26 mouse cellular contexts compared by ENCODE assay signal in the genomic region with DNA sequence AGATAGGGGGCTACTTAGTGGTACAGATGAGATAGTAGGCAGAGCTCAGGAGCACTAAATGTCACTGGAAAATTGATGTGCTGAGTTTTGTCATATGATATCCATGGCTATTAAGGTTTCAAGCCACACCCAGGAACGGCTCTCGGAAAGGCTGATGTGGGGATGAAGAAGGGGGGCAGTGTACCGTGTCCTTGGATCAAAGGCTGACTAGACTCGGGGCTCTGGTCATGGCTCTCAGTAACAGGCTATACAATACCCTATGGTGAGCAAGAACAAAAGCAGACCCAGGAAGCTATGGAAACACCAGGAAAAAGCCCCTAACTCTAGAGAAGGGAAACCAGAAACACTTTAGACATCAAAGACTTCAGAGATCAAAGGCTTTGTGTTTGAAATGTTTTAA. TPM values are rescaled to one million over a fixed set of nuclear protein-coding genes. Genes with fewer than 3 reads are reported as not detected.
DNase-seq lines count a peak whose midpoint lies in the region; ATAC-seq lines count a peak whose summit lies in the region.
"Had no signal": no experiment of that assay in that cellular context is flagged by ENCODE, and none has a peak within 500 bp of the region (broad histone marks: within the 10 kb centered on the region; RNA-seq: fewer than 3 reads in every experiment).

No protein-coding gene starts in this region.

- no peak overlapping the region for H3K9ac ChIP-seq in kidney, embryonic 15.5 days
- no peak overlapping the region for H3K9ac ChIP-seq in forebrain, embryonic 14.5 days (ENCODE audit: low read length)
- H3K9ac ChIP-seq: embryonic facial prominence, embryonic 13.5 days; forebrain, embryonic 12.5 days; heart, embryonic 15.5 days; intestine, embryonic 15.5 days; limb, embryonic 15.5 days; liver, embryonic 15.5 days; lung, embryonic 14.5 days; midbrain, embryonic 12.5 days had no signal

- no peak overlapping the region for H3K4me2 ChIP-seq in kidney, embryonic 15.5 days
- no peak overlapping the region for H3K4me2 ChIP-seq in forebrain, embryonic 14.5 days (ENCODE audit: low read length)
- H3K4me2 ChIP-seq: embryonic facial prominence, embryonic 13.5 days; forebrain, embryonic 12.5 days; heart, embryonic 15.5 days; intestine, embryonic 15.5 days; limb, embryonic 15.5 days; liver, embryonic 15.5 days; lung, embryonic 14.5 days; midbrain, embryonic 12.5 days had no signal

- no peaks in the 10 kb centered on the region for H3K9me3 ChIP-seq in kidney, embryonic 15.5 days (replicated peaks)
- H3K9me3 ChIP-seq in forebrain, embryonic 14.5 days (replicated peaks; ENCODE audit: control insufficient read depth, low read length) = no peaks in the 10 kb centered on the region
- H3K9me3 ChIP-seq: embryonic facial prominence, embryonic 13.5 days; forebrain, embryonic 12.5 days; heart, embryonic 15.5 days; intestine, embryonic 15.5 days; limb, embryonic 10.5 days; limb, embryonic 15.5 days; liver, embryonic 15.5 days had no signal

- no peak for DNase-seq in kidney, postnatal 36 days
- DNase-seq in ZHBTc4 (ENCODE audit: low read depth, low spot score) = peak; percentile 39
- DNase-seq in embryo, embryonic 11 days = peak; percentile 34
- DNase-seq in mesoderm, embryonic 11.5 days (ENCODE audit: low read depth, low spot score) = peak; percentile 41
- DNase-seq in forebrain, embryonic 14.5 days (ENCODE audit: low spot score) = no peak
- DNase-seq in thymus, postnatal 14 days = no peak
- DNase-seq: adrenal gland, postnatal 25 days; cerebellum, adult 18-20 months; gastrocnemius, postnatal 10 days; layer of hippocampus, adult 9-11 months; lung, embryonic 14.5 days; lung, postnatal 14 days; right cerebral cortex, adult 18-20 months; spleen, adult 18-20 months; thymus, postnatal 25 days had no signal

- no peak overlapping the region for H3K4me3 ChIP-seq in kidney, embryonic 15.5 days (replicated peaks)
- no peak overlapping the region for H3K4me3 ChIP-seq in forebrain, embryonic 14.5 days (ENCODE audit: low read depth, low read length)
- H3K4me3 ChIP-seq: embryonic facial prominence, embryonic 13.5 days; forebrain, embryonic 12.5 days; heart, embryonic 15.5 days; intestine, embryonic 15.5 days; limb, embryonic 10.5 days; limb, embryonic 15.5 days; liver, embryonic 15.5 days; midbrain, embryonic 12.5 days had no signal

- H3K27ac ChIP-seq in kidney, embryonic 15.5 days = peak overlapping the region; percentile 33
- H3K27ac ChIP-seq in forebrain, embryonic 14.5 days (ENCODE audit: low read depth, low read length) = no peak overlapping the region
- H3K27ac ChIP-seq: embryonic facial prominence, embryonic 13.5 days; forebrain, embryonic 12.5 days; heart, embryonic 15.5 days; intestine, embryonic 15.5 days; limb, embryonic 10.5 days; limb, embryonic 15.5 days; liver, embryonic 15.5 days; midbrain, embryonic 12.5 days had no signal

- 5% methylated on average over 4 of the region's 4 CpGs for WGBS in kidney, embryonic 15.5 days
- WGBS in forebrain, embryonic 14.5 days = 5% methylated on average over 4 of the region's 4 CpGs

- no peaks in the 10 kb centered on the region for H3K27me3 ChIP-seq in kidney, embryonic 15.5 days
- H3K27me3 ChIP-seq in forebrain, embryonic 14.5 days (replicated peaks; ENCODE audit: control insufficient read depth, insufficient read depth, low read length) = no peaks in the 10 kb centered on the region
- H3K27me3 ChIP-seq: embryonic facial prominence, embryonic 13.5 days; forebrain, embryonic 12.5 days; heart, embryonic 15.5 days; intestine, embryonic 15.5 days; limb, embryonic 15.5 days; liver, embryonic 15.5 days; midbrain, embryonic 12.5 days had no signal

- ATAC-seq in kidney, embryonic 15.5 days (replicated peaks; ENCODE audit: low FRiP score) = peak; percentile 91
- no peak for ATAC-seq in forebrain, embryonic 14.5 days
- ATAC-seq: hindbrain, embryonic 16.5 days; intestine, embryonic 15.5 days; Patski had no signal

- peaks cover 13% of the 10 kb centered on the region for H3K4me1 ChIP-seq in kidney, embryonic 15.5 days
- no peaks in the 10 kb centered on the region for H3K4me1 ChIP-seq in forebrain, embryonic 14.5 days (ENCODE audit: control insufficient read depth, insufficient read depth, low read length)
- H3K4me1 ChIP-seq: embryonic facial prominence, embryonic 13.5 days; forebrain, embryonic 12.5 days; heart, embryonic 15.5 days; intestine, embryonic 15.5 days; limb, embryonic 15.5 days; liver, embryonic 15.5 days had no signal

- H3K36me3 ChIP-seq in kidney, embryonic 15.5 days = no peaks in the 10 kb centered on the region
- no peaks in the 10 kb centered on the region for H3K36me3 ChIP-seq in forebrain, embryonic 14.5 days (ENCODE audit: control insufficient read depth, insufficient read depth, low read length)
- H3K36me3 ChIP-seq: embryonic facial prominence, embryonic 13.5 days; forebrain, embryonic 12.5 days; heart, embryonic 15.5 days; intestine, embryonic 15.5 days; limb, embryonic 10.5 days; limb, embryonic 15.5 days; liver, embryonic 15.5 days; midbrain, embryonic 12.5 days had no signal

RNA-seq across cellular contexts. Expression of a gene that starts 8.6 kb away (rescaled TPM):
- 38.6 and 39.6 TPM in 2 replicates for polyA plus RNA-seq in kidney, embryonic 15.5 days (2015; fragmentation: Nextera tagmentation; extraction: Ambion mirVana)
- polyA plus RNA-seq in forebrain, embryonic 14.5 days (2014; fragmentation: Nextera tagmentation; extraction: Ambion mirVana) = 38.9 and 44.5 TPM in 2 replicates

RNA-seq across cellular contexts. Expression of a gene that starts 31.8 kb away (rescaled TPM):
- polyA plus RNA-seq in kidney, embryonic 15.5 days (2015; fragmentation: Nextera tagmentation; extraction: Ambion mirVana) = 2.2 and 2.8 TPM in 2 replicates
- polyA plus RNA-seq in forebrain, embryonic 14.5 days (2014; fragmentation: Nextera tagmentation; extraction: Ambion mirVana) = 8.8 and 13.3 TPM in 2 replicates
- polyA plus RNA-seq: lung, embryonic 14.5 days had no signal

Comparison
In these comparisons a context has a peak if more than half of its experiments do, and no peak if none do; other contexts are left out.
1. DNase-seq: peak in ZHBTc4 (single experiment), embryo, embryonic 11 days (single experiment) and mesoderm, embryonic 11.5 days (single experiment); none in kidney, postnatal 36 days (0 of 2), forebrain, embryonic 14.5 days (single experiment) and thymus, postnatal 14 days (single experiment).